Mouse (Mus musculus) liver, embryonic 15.5 days (tissue): Measurements from ENCODE around the gene Jazf1. TPM values are rescaled to one million over a fixed set of nuclear protein-coding genes. Genes with fewer than 3 reads are reported as not detected.

Experiments
- ATAC-seq: fragments of 200-750 bp; cut with Nextera tagmentation; 2 replicates; pipeline ENCODE4 v1.8.0; 2017; ENCODE audit warnings: moderate number of reproducible peaks, mild to moderate bottlenecking, moderate library complexity; ENCODE audit not compliant: insufficient read depth
- H3K27ac ChIP-seq: fragments of 300-500 bp; sonication (generic); replicated peaks from 2 replicates; pipeline ENCODE4 v1.5.1; 2015; ENCODE audit warnings: mild to moderate bottlenecking, inconsistent platforms
- H3K27me3 ChIP-seq: fragments of 300-500 bp; sonication (generic); 2 replicates; pipeline ENCODE4 v1.6.1; 2015; ENCODE audit warnings: mild to moderate bottlenecking, inconsistent platforms
- H3K36me3 ChIP-seq: fragments of 300-500 bp; sonication (generic); replicated peaks from 2 replicates; pipeline ENCODE4 v1.6.1; 2015; ENCODE audit warnings: moderate library complexity, mild to moderate bottlenecking, inconsistent platforms
- H3K4me1 ChIP-seq: fragments of 300-500 bp; sonication (generic); replicated peaks from 2 replicates; pipeline ENCODE4 v1.6.1; 2015; ENCODE audit warnings: inconsistent platforms
- H3K4me2 ChIP-seq: fragments of 300-500 bp; sonication (generic); 2 replicates; pipeline ENCODE4 v1.6.1; 2015; ENCODE audit warnings: moderate library complexity, mild to moderate bottlenecking, inconsistent platforms
- H3K4me3 ChIP-seq: fragments of 300-500 bp; sonication (generic); replicated peaks from 2 replicates; pipeline ENCODE4 v1.5.1; 2015; ENCODE audit warnings: mild to moderate bottlenecking, inconsistent platforms
- H3K9ac ChIP-seq: fragments of 300-500 bp; sonication (generic); 2 replicates; pipeline ENCODE4 v1.6.1; 2015; ENCODE audit warnings: moderate library complexity, mild to moderate bottlenecking, inconsistent platforms
- H3K9me3 ChIP-seq: fragments of 300-500 bp; sonication (generic); replicated peaks from 2 replicates; pipeline ENCODE4 v1.6.1; 2016; ENCODE audit warnings: inconsistent platforms
- WGBS: fragments of 180-500 bp; shearing (Covaris S2); methylation state at CpG from one replicate; pipeline ENCODE4 v1.1.7; 2015; ENCODE audit warnings: mixed read lengths; ENCODE audit not compliant: insufficient replicate concordance; 5-methylcytosine and 5-hydroxymethylcytosine counted together
- polyA plus RNA-seq: library from polyadenylated mRNA; unstranded; fragments of >200 nt; fragmentation: Nextera tagmentation; extraction: Ambion mirVana; gene quantifications from 2 replicates; pipeline ENCODE4 v1.2.1, GENCODE M21; 2015

Jazf1 gene
- polyA plus RNA-seq, 1 experiment from 2014 or later: 2.2 TPM

DNA sequence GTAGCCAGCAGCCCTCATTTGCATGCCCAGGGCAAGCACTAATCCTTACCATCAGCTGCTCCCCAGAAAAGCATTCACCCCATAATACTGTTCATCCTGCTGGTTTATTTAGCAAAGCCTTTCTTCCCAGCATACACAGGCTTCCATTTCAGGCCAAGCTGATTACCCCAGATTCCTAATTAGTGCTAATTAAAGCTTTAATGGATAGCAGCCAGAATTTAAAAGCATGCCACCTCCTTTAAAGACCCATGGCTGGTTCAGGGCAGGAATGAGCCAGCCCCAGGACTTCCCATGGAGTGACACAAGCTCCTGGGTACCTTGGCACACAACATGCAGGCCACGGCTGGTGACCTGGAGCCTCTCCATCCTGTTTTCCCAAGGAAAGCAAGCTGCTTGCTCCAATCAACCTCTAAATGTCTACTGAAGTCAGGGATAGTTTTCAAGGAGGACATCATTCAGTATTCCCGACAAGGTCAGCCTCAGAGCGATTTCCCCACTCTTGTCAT is 243.4 kb downstream of the Jazf1 start:
- H3K4me2 ChIP-seq: no peak overlapping the region
- H3K4me1 ChIP-seq: no peaks in the 10 kb centered on the region
- H3K9ac ChIP-seq: no peak overlapping the region
- no peaks in the 10 kb centered on the region for H3K9me3 ChIP-seq
- no peak overlapping the region for H3K4me3 ChIP-seq
- no peak overlapping the region for H3K27ac ChIP-seq
- no peak for ATAC-seq
- WGBS: 69% methylated on average over 3 of the region's 3 CpGs
- H3K27me3 ChIP-seq: no peaks in the 10 kb centered on the region; the same call in 1 of the 2 replicates
- no peaks in the 10 kb centered on the region for H3K36me3 ChIP-seq

DNA sequence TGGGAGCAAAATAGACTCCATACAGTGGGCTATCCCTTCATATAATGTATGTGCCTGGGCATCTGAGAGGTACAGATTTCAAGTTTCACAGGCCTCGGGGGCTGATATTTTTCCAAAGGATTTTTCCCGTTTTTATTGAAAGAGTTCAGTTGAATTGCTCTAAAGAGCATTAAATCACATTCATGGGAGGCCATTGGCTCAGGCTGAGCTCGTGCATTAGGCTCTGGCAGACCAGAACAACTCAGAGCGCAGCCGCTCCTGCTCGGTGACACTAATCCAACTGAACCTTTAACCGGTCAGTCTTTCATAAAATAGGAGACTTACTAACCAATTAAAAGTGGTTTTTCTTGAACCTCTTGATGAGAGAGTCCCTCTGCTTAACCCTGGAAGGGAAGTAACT is 245.4 kb downstream of the Jazf1 start:
- H3K4me1 ChIP-seq: no peaks in the 10 kb centered on the region
- H3K9me3 ChIP-seq: no peaks in the 10 kb centered on the region
- H3K9ac ChIP-seq: no peak overlapping the region
- H3K4me3 ChIP-seq: no peak overlapping the region
- no peak overlapping the region for H3K4me2 ChIP-seq
- no peaks in the 10 kb centered on the region for H3K27me3 ChIP-seq
- no peak for ATAC-seq
- H3K36me3 ChIP-seq: no peaks in the 10 kb centered on the region
- WGBS: 70% methylated on average over 7 of the region's 7 CpGs
- H3K27ac ChIP-seq: no peak overlapping the region

DNA sequence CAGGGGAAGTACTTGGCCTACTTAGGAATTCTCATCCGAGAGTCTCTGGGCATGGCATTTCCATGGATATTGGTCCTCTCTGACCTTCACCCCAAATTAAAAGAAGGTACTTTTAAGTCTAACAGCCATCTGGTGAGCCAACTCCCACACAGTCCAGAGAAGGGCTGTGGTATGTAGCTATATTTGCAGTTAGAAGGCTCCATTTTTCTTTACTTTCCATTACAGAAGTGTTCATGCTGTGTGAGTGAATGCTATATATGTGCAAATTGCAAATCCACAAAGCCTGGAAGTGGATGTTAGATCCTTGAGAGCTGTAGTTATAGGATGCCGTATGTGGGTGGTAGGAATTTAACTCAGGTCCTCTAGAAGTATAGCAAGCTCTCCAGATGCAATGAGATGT is 245.8 kb downstream of the Jazf1 start:
- Histone ChIP-seq H3K9ac (no peak overlapping the region), H3K4me3 (no peak overlapping the region), H3K27ac (no peak overlapping the region), H3K9me3 (no peaks in the 10 kb centered on the region), H3K36me3 (no peaks in the 10 kb centered on the region), H3K4me2 (no peak overlapping the region), H3K4me1 (no peaks in the 10 kb centered on the region), H3K27me3 (no peaks in the 10 kb centered on the region)
- no peak for ATAC-seq
- WGBS: 65% methylated on average over 2 of the region's 2 CpGs

DNA sequence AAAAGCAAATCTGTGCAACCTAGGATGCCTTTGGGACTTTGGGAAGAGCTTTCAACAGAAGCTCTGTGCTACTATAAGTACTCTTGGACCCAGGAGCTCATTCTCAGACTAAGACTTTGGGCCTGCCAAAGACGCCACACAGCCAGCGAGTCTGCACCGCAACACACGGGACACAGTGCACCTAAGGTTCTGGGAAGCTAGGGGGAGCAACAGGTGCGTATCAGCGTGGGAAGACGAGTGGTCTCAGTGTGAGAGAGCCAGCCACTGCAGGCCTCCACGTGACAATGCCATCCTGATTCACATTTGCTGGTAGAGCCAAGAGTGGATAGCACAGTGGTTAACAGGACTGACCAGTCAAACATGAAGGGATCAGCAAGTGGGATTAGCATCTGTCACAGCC is 249.1 kb downstream of the Jazf1 start:
- Histone ChIP-seq H3K27me3 (no peaks in the 10 kb centered on the region), H3K36me3 (no peaks in the 10 kb centered on the region), H3K4me1 (no peaks in the 10 kb centered on the region), H3K4me3 (no peak overlapping the region), H3K9ac (no peak overlapping the region), H3K4me2 (no peak overlapping the region), H3K27ac (no peak overlapping the region), H3K9me3 (no peaks in the 10 kb centered on the region)
- no peak for ATAC-seq
- WGBS: 72% methylated on average over 8 of the region's 8 CpGs

DNA sequence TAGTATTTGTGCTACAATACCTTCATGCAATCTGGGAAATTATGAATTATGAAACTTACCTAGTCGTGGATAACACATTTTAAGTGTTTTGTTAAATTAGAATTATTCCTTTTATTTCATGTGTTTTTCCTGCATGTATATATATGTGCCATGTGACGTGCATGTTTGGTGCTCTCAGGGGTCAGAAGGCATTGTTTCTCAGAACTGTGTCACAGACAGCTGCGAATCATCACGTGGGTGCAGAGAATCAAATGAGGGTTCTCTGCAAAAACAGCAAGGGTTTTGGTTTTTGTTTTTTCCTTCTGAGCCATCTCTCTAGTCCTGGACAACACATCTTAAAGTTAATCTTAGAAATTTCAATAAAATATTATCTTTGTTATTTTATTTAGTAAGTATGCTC is 250.4 kb downstream of the Jazf1 start:
- no peak overlapping the region for H3K9ac ChIP-seq
- no peak overlapping the region for H3K4me2 ChIP-seq
- H3K27me3 ChIP-seq: no peaks in the 10 kb centered on the region
- ATAC-seq: no peak
- H3K4me3 ChIP-seq: no peak overlapping the region
- no peaks in the 10 kb centered on the region for H3K4me1 ChIP-seq
- 67% methylated on average over 4 of the region's 4 CpGs for WGBS
- no peak overlapping the region for H3K27ac ChIP-seq
- no peaks in the 10 kb centered on the region for H3K36me3 ChIP-seq
- H3K9me3 ChIP-seq: no peaks in the 10 kb centered on the region

DNA sequence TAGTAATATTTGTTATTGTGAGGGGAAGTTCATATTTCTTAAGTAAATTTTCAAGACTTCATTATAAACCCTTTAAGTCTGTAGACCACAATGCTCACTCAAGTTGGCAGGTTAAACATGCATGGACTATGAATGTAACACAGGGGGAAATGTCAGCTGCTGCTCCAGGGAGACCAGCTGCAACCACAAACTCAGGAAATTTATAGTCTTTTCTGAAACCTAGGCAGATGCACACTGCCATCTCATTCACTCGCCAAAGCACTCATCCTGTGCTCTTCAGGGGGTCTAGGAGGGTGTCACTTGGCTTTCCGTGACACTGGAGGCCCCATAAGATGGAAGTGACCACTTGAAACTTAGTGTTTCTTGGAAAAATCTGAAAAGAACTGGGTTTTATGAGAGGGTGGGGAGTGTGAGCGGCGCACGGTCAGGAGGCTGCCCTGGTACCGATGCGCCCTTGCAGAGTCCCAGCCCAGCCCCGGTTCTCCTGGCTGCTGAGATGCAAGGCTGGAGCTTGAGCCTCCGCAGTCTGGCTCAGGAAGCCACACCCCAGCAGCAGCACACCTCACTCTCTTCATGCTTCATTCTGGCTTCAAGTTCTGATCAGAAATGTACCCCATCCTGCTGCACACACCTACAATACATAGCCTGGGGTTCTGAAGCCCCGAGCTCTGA is 251.1 kb downstream of the Jazf1 start:
- Histone ChIP-seq H3K27ac (no peak overlapping the region), H3K27me3 (no peaks in the 10 kb centered on the region), H3K36me3 (no peaks in the 10 kb centered on the region), H3K4me3 (no peak overlapping the region), H3K9ac (no peak overlapping the region), H3K9me3 (no peaks in the 10 kb centered on the region), H3K4me2 (no peak overlapping the region), H3K4me1 (no peaks in the 10 kb centered on the region)
- WGBS: 56% methylated on average over 10 of the region's 10 CpGs
- ATAC-seq: no peak

- Histone ChIP-seq H3K9me3 (no peaks in the 10 kb centered on the region), H3K36me3 (no peaks in the 10 kb centered on the region), H3K9ac (no peak overlapping the region), H3K27ac (no peak overlapping the region), H3K4me1 (no peaks in the 10 kb centered on the region), H3K27me3 (no peaks in the 10 kb centered on the region), H3K4me2 (no peak overlapping the region), H3K4me3 (no peak overlapping the region)
- no peak for ATAC-seq
- 91% methylated on average over 3 of the region's 3 CpGs for WGBS
Observed at GRCm38 (mm10) chr6:52805237-52805856, 263.1 kb downstream of the Jazf1 start.

GRCm38 (mm10) chr6:52802181-52802580 is 266.2 kb downstream of the Jazf1 start:
- ATAC-seq: no peak
- Histone ChIP-seq H3K4me2 (0 out of 2 replicates have a peak overlapping the region, but pooled peaks have one; percentile 7), H3K36me3 (no peaks in the 10 kb centered on the region), H3K9me3 (no peaks in the 10 kb centered on the region), H3K9ac (no peak overlapping the region), H3K4me1 (no peaks in the 10 kb centered on the region), H3K27ac (no peak overlapping the region), H3K4me3 (no peak overlapping the region), H3K27me3 (no peaks in the 10 kb centered on the region)
- WGBS: 23% methylated on average over 9 of the region's 9 CpGs

DNA sequence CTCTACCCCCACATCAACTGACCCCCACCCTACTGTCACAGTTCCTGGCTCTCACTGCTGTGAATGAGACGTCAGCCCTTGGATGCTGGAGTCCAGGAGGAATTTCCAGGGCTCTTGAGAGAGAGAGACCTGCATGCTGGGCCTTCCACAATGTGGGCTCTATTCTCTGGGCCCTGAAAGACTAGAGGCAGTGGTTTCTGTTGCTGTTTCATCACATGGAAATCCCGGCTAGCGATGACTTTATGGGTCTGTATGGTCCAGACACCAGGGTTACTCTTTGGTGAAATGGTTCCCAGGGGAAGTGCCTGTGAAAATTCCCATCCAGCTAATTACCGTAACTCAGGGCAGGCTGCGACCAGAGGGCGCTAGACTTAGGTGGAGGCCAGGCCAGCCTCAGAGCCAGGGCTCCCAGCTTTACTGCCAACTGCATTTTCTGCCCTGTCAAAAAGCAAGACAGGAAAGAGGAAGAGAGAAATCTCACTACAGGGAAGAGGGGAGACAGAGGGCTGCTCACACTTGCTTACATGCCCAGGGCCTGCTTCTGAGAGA is 271.1 kb downstream of the Jazf1 start:
- Histone ChIP-seq H3K4me2 (no peak overlapping the region), H3K9me3 (no peaks in the 10 kb centered on the region), H3K27ac (no peak overlapping the region), H3K4me1 (no peaks in the 10 kb centered on the region), H3K9ac (no peak overlapping the region), H3K4me3 (no peak overlapping the region), H3K36me3 (no peaks in the 10 kb centered on the region), H3K27me3 (no peaks in the 10 kb centered on the region)
- no peak for ATAC-seq
- WGBS: 44% methylated on average over 6 of the region's 6 CpGs

DNA sequence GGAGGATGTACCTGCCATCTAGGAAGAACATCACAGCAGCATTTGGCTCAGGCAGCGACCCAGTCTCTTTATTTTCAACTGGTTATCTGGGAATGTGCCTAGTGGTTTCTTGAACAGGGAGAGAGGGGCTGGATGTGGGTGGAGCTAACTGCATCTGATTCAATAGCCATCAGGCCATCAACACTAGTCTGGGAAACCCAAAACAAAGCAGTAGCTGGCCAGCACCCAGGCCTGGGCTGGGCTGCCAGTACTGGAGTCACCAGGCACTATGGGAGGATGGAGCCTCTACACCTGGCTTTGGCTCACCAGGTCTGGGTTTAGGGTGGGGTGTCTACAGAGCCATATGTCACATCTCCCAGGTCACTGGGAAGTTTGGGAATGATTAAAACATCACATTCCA is 271.7 kb downstream of the Jazf1 start:
- 51% methylated on average over 1 of the region's 1 CpGs for WGBS
- Histone ChIP-seq H3K4me2 (no peak overlapping the region), H3K36me3 (no peaks in the 10 kb centered on the region), H3K27me3 (no peaks in the 10 kb centered on the region), H3K9me3 (no peaks in the 10 kb centered on the region), H3K4me3 (no peak overlapping the region), H3K27ac (no peak overlapping the region), H3K9ac (no peak overlapping the region), H3K4me1 (no peaks in the 10 kb centered on the region)
- no peak for ATAC-seq

DNA sequence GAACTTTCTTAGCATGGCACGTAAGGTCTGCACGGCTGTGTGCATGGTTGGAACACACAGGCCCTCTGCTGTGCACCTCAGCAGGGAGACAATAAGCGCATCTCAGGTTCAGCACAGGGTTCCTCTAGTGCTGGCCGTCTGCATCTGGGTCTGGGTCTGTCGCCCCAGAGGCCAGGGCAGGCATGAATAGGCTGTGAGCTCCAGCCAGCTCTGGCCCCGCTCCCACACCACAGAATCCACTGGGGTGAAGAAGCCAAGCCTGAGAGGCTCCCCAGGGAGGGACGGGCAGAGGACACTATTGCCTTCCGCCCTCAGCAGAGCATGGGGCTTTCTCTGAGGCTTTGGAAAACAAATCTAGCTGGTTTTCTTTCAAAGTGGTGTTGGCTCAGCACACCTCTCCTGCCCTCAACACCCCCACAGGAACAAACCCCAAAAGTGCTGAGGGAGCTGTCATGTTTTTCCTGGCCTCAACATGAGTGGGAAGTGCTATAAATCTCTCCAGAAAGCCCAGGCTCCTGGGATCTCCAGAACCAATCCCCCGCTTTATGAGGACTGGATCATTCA is 272.3 kb downstream of the Jazf1 start:
- Histone ChIP-seq H3K27ac (no peak overlapping the region), H3K4me3 (no peak overlapping the region)

More for the DNA sequence above, 272.3 kb downstream of the Jazf1 start:
- H3K4me1 ChIP-seq: no peaks in the 10 kb centered on the region
- WGBS: 61% methylated on average over 9 of the region's 9 CpGs
- no peak for ATAC-seq
- no peaks in the 10 kb centered on the region for H3K9me3 ChIP-seq
- no peak overlapping the region for H3K9ac ChIP-seq
- H3K27me3 ChIP-seq: no peaks in the 10 kb centered on the region
- H3K36me3 ChIP-seq: no peaks in the 10 kb centered on the region
- H3K4me2 ChIP-seq: no peak overlapping the region
